Mouse (Mus musculus): Measurements from ENCODE around the gene Kcna7. TPM values are rescaled to one million over a fixed set of nuclear protein-coding genes. Genes with fewer than 3 reads are reported as not detected.
"Not testable (repeated sequence)": the region's sequence is repeated elsewhere in the genome, so short reads cannot be mapped to it uniquely, and the experiment has no call there.

Gene Kcna7
- 0.85 and 2.3 TPM in 2 replicates for total RNA-seq (2012; rRNA removed)

GRCm38 (mm10) chr7:45405091-45406075, at the start of gene Kcna7:
Gene Kcna7 (plus strand): TSS chr7:45405653.
- peak within 1 kb of the TSS; percentile 81 for H3K9ac ChIP-seq (ENCODE audit: insufficient read depth, low read depth, low read length, poor library complexity, severe bottlenecking)
- peaks cover 7 to 14% of the 10 kb centered on the region in 2 experiments; a peak in 2 of 4 replicates for H3K4me1 ChIP-seq (ENCODE audit: control insufficient read depth in 2 of 2, insufficient read depth in 2 of 2, low read length in 2 of 2, poor library complexity in 1 of 2)
- in situ Hi-C loops (cut with MboI; ENCODE audit: low sequenced_read_pairs in 2 of 2, unreplicated experiment in 2 of 2), result no loop called here
- H3K4me3 ChIP-seq (ENCODE audit: insufficient read depth in 1 of 2, low read depth in 1 of 2, low read length in 2 of 2, poor library complexity in 1 of 2, severe bottlenecking in 1 of 2), result peak within 1 kb of the TSS; percentile 82 to 94
- no peak within 1 kb of the TSS; the same call in 1 of the 2 replicates for H3K27ac ChIP-seq (ENCODE audit: insufficient read depth, low read depth, low read length, poor library complexity, severe bottlenecking)
- DNase-seq (ENCODE audit: low read depth, low spot score), result no peak
- TF ChIP-seq ZNF384 (IDR thresholded peaks at IDR 0.05; ENCODE audit: low read depth, low read length), result no peak
- no peak for TF ChIP-seq MAFK (IDR thresholded peaks at IDR 0.05; ENCODE audit: insufficient read depth, low read depth, low read length)
- no peak for TF ChIP-seq CHD2 (IDR thresholded peaks at IDR 0.05; ENCODE audit: low read depth, low read length)
- TF ChIP-seq HCFC1 (IDR thresholded peaks at IDR 0.05; ENCODE audit: borderline replicate concordance, insufficient read depth, low read length), result no peak
- TF ChIP-seq ZC3H11A (IDR thresholded peaks at IDR 0.05; ENCODE audit: borderline replicate concordance, low read depth, low read length), result no peak
- H3K9me3 ChIP-seq (ENCODE audit: control insufficient read depth, insufficient read depth, low read depth, low read length), result no peaks in the 10 kb centered on the region
- no peaks in the 10 kb centered on the region for H3K36me3 ChIP-seq (ENCODE audit: control insufficient read depth, insufficient read depth, low read length, poor library complexity, severe bottlenecking)

- in situ Hi-C loops (cut with MboI; ENCODE audit: low sequenced_read_pairs in 2 of 2, unreplicated experiment in 2 of 2), result no loop called here
- TF ChIP-seq ZNF384 (IDR thresholded peaks at IDR 0.05; ENCODE audit: low read depth, low read length) (no peak), ZC3H11A (IDR thresholded peaks at IDR 0.05; ENCODE audit: borderline replicate concordance, low read depth, low read length) (no peak), CHD2 (IDR thresholded peaks at IDR 0.05; ENCODE audit: low read depth, low read length) (no peak), MAFK (IDR thresholded peaks at IDR 0.05; ENCODE audit: insufficient read depth, low read depth, low read length) (no peak), HCFC1 (IDR thresholded peaks at IDR 0.05; ENCODE audit: borderline replicate concordance, insufficient read depth, low read length) (no peak)
- H3K27ac ChIP-seq (ENCODE audit: insufficient read depth, low read depth, low read length, poor library complexity, severe bottlenecking), result no peak overlapping the region
- H3K4me3 ChIP-seq (ENCODE audit: insufficient read depth in 1 of 2, low read depth in 1 of 2, low read length in 2 of 2, poor library complexity in 1 of 2, severe bottlenecking in 1 of 2), result no peak overlapping the region
- no peak for DNase-seq (ENCODE audit: low read depth, low spot score)
- H3K9ac ChIP-seq (ENCODE audit: insufficient read depth, low read depth, low read length, poor library complexity, severe bottlenecking), result no peak overlapping the region
- H3K4me1 ChIP-seq (ENCODE audit: control insufficient read depth in 2 of 2, insufficient read depth in 2 of 2, low read length in 2 of 2, poor library complexity in 1 of 2), result peaks cover 3 to 14% of the 10 kb centered on the region in 2 experiments; a peak in 2 of 4 replicates
- peaks cover 2% of the 10 kb centered on the region; the same call in 1 of the 2 replicates for H3K36me3 ChIP-seq (ENCODE audit: control insufficient read depth, insufficient read depth, low read length, poor library complexity, severe bottlenecking)
- H3K9me3 ChIP-seq (ENCODE audit: control insufficient read depth, insufficient read depth, low read depth, low read length), result no peaks in the 10 kb centered on the region
Measured at GRCm38 (mm10) chr7:45356087-45356486, 49.4 kb upstream of the Kcna7 start.

GRCm38 (mm10) chr7:45359081-45359480, 46.4 kb upstream of the Kcna7 start:
- in situ Hi-C loops (cut with MboI; ENCODE audit: low sequenced_read_pairs in 2 of 2, unreplicated experiment in 2 of 2); H3K9ac ChIP-seq (ENCODE audit: insufficient read depth, low read depth, low read length, poor library complexity, severe bottlenecking); H3K27ac ChIP-seq (ENCODE audit: insufficient read depth, low read depth, low read length, poor library complexity, severe bottlenecking); DNase-seq (ENCODE audit: low read depth, low spot score); H3K36me3 ChIP-seq (ENCODE audit: control insufficient read depth, insufficient read depth, low read length, poor library complexity, severe bottlenecking); H3K9me3 ChIP-seq (ENCODE audit: control insufficient read depth, insufficient read depth, low read depth, low read length): not testable (repeated sequence)
- Histone ChIP-seq H3K4me1 (ENCODE audit: control insufficient read depth in 2 of 2, insufficient read depth in 2 of 2, low read length in 2 of 2, poor library complexity in 1 of 2) (peaks cover 3 to 18% of the 10 kb centered on the region in 2 experiments; a peak in 3 of 4 replicates), H3K4me3 (ENCODE audit: insufficient read depth in 1 of 2, low read depth in 1 of 2, low read length in 2 of 2, poor library complexity in 1 of 2, severe bottlenecking in 1 of 2) (peak overlapping the region in 1 of 2 experiments; percentile 51; a peak in 2 of 4 replicates)

GRCm38 (mm10) chr7:45360404-45361125, 44.9 kb upstream of the Kcna7 start:
- no peaks in the 10 kb centered on the region for H3K9me3 ChIP-seq (ENCODE audit: control insufficient read depth, insufficient read depth, low read depth, low read length)
- in situ Hi-C loops (cut with MboI; ENCODE audit: low sequenced_read_pairs in 2 of 2, unreplicated experiment in 2 of 2), result no loop called here
- peaks cover 3 to 9% of the 10 kb centered on the region in 2 experiments; a peak in 3 of 4 replicates for H3K4me1 ChIP-seq (ENCODE audit: control insufficient read depth in 2 of 2, insufficient read depth in 2 of 2, low read length in 2 of 2, poor library complexity in 1 of 2)
- no peak overlapping the region for H3K27ac ChIP-seq (ENCODE audit: insufficient read depth, low read depth, low read length, poor library complexity, severe bottlenecking)
- no peaks in the 10 kb centered on the region; the same call in 1 of the 2 replicates for H3K36me3 ChIP-seq (ENCODE audit: control insufficient read depth, insufficient read depth, low read length, poor library complexity, severe bottlenecking)
- H3K4me3 ChIP-seq (ENCODE audit: insufficient read depth in 1 of 2, low read depth in 1 of 2, low read length in 2 of 2, poor library complexity in 1 of 2, severe bottlenecking in 1 of 2), result peak overlapping the region in 1 of 2 experiments; percentile 51; a peak in 3 of 4 replicates
- no peak overlapping the region for H3K9ac ChIP-seq (ENCODE audit: insufficient read depth, low read depth, low read length, poor library complexity, severe bottlenecking)
- no peak for DNase-seq (ENCODE audit: low read depth, low spot score)
- no peak for TF ChIP-seq ZNF384 (IDR thresholded peaks at IDR 0.05; ENCODE audit: low read depth, low read length)
- TF ChIP-seq CHD2 (IDR thresholded peaks at IDR 0.05; ENCODE audit: low read depth, low read length), result no peak
- no peak for TF ChIP-seq MAFK (IDR thresholded peaks at IDR 0.05; ENCODE audit: insufficient read depth, low read depth, low read length)
- no peak for TF ChIP-seq ZC3H11A (IDR thresholded peaks at IDR 0.05; ENCODE audit: borderline replicate concordance, low read depth, low read length)
- TF ChIP-seq HCFC1 (IDR thresholded peaks at IDR 0.05; ENCODE audit: borderline replicate concordance, insufficient read depth, low read length), result no peak
